Mouse (Mus musculus) megakaryocyte, embryonic 14.5 days (primary cell): ENCODE measurements around the gene Gm11437. TPM values are rescaled to one million over a fixed set of nuclear protein-coding genes. Genes with fewer than 3 reads are reported as not detected.

Experiments
- H3K27me3 ChIP-seq: replicated peaks from 2 replicates; pipeline ENCODE3; 2012; ENCODE audit warnings: inconsistent platforms
- H3K36me3 ChIP-seq: replicated peaks from 2 replicates; pipeline ENCODE3; 2012; ENCODE audit warnings: low read length, inconsistent platforms, mixed read lengths
- H3K4me1 ChIP-seq: 2 replicates; pipeline ENCODE4 v1.6.1; 2012; ENCODE audit warnings: inconsistent platforms
- H3K4me3 ChIP-seq: replicated peaks from 2 replicates; pipeline ENCODE3; 2012; ENCODE audit warnings: moderate library complexity, mild to moderate bottlenecking, inconsistent platforms
- H3K9me3 ChIP-seq: 2 replicates; pipeline ENCODE4 v1.6.1; 2012; ENCODE audit warnings: inconsistent platforms
- FLI1 ChIP-seq: IDR thresholded peaks from 2 replicates; pipeline ENCODE4 v1.6.1; 2012; ENCODE audit warnings: low read length, inconsistent platforms, mixed read lengths
- GATA1 ChIP-seq: IDR thresholded peaks from 3 replicates; pipeline ENCODE4 v1.6.1; 2012; ENCODE audit warnings: mixed read lengths, low read length, inconsistent platforms, borderline replicate concordance
- polyA plus RNA-seq: library from polyadenylated mRNA; stranded (reverse); fragments of >175 nt; gene quantifications from 2 replicates; pipeline ENCODE4 v1.2.3, GENCODE M21; 2012; ENCODE audit warnings: low replicate concordance; ENCODE audit not compliant: insufficient read depth

The Gm11437 gene
- polyA plus RNA-seq, 1 experiment, result not detected

DNA sequence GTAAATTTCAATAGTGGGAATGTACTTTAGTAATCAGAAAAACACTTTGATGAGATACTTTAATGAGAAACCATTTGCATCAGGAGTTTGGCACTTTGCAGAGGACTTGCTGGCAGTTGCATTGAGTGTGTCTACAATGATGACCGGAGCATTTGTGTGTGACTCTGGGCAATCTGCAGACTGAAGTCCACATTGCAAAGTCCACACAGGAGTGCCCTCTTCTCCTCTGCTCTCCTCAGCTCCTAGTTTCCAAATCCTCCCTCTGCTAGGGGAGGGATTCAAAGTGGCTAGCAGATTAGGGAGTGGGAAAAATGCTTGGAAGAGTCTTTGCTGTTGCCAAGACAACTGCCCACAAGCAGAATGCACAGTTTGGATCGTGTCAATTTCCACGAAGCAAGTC, 21.2 kb downstream of the Gm11437 start:
- H3K4me3 ChIP-seq, result no peak overlapping the region

DNA sequence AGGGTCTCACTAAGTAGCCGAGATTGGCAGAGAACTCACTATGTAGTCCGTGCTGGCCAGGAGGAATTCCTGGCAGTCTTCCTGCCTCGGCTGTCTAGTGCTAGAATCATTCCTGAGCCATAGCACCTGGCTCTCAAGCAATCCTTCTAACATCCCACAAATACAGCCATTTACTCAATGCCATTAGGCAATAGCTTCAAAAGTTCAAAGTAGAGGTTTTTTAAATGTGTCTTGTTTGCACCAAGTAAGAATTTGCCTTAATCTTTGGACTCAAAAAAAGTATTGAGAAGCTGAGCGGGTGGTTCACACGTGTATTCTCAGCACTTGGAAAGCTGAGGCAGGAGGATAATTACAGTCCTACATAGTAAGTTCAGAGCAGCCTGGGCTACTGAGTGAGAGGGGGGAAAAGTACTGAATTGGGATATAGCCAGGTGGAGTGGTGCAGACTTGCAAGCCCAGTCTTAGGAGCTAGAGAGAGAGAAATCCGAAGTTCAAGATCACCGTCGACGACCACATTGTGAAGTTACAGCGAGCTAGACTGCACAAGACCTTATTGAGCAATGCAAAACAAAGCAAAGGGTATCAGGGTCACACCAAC, 22.0 kb downstream of the Gm11437 start:
- Histone ChIP-seq H3K27me3 (peaks cover 29% of the 10 kb centered on the region), H3K9me3 (no peaks in the 10 kb centered on the region), H3K4me3 (no peak overlapping the region), H3K4me1 (no peaks in the 10 kb centered on the region), H3K36me3 (no peaks in the 10 kb centered on the region)
- TF ChIP-seq GATA1 (no peak), FLI1 (no peak)

More for the DNA sequence above, 21.2 kb downstream of the Gm11437 start:
- Histone ChIP-seq H3K4me1 (no peaks in the 10 kb centered on the region), H3K9me3 (no peaks in the 10 kb centered on the region), H3K36me3 (no peaks in the 10 kb centered on the region), H3K27me3 (peaks cover 29% of the 10 kb centered on the region)
- TF ChIP-seq FLI1, result no peak
- no peak for TF ChIP-seq GATA1

DNA sequence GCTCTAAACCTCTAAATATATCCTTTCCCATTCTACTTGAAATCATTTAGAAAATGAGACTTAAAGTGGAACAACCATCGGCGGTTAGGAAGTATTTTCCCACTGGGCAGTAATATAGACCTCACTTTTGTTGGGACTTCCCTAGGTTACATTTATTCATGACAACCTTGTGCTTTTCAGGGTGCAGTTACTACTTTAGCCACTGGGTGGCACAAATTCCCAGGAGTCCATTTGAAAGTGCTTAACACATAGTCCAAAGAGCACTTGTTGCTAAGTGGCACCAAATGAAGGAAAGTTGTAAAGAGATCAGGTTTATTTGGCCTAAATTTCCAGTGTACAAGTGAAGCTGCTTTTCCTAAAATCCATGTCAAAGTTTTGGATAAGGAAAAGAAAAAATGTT, 25.5 kb downstream of the Gm11437 start:
- TF ChIP-seq GATA1 (no peak), FLI1 (no peak)
- Histone ChIP-seq H3K27me3 (peaks cover 21% of the 10 kb centered on the region), H3K4me3 (no peak overlapping the region), H3K36me3 (no peaks in the 10 kb centered on the region), H3K4me1 (no peaks in the 10 kb centered on the region), H3K9me3 (no peaks in the 10 kb centered on the region)

DNA sequence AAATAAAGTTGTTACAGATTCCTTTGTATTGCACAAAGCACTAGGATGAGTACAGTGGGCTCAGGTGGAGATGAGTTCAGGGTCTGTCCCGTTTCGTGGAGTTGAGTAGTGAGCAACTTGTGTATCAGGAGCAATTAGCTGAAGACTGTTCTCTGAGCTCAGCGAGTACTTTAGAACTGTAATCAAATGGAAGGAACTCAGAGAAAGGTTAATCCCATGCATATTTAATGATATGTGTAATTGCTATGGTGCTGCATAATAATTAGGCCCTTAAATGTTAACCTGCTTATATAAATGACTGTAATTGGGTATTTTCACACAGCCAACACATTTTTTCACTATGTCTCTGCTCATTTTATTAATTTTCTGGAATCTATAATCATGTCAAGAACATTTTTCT, 30.8 kb downstream of the Gm11437 start:
- no peak for TF ChIP-seq FLI1
- TF ChIP-seq GATA1, result no peak
- Histone ChIP-seq H3K36me3 (no peaks in the 10 kb centered on the region), H3K4me3 (no peak overlapping the region), H3K9me3 (no peaks in the 10 kb centered on the region), H3K27me3 (peaks cover 14% of the 10 kb centered on the region), H3K4me1 (no peaks in the 10 kb centered on the region)

DNA sequence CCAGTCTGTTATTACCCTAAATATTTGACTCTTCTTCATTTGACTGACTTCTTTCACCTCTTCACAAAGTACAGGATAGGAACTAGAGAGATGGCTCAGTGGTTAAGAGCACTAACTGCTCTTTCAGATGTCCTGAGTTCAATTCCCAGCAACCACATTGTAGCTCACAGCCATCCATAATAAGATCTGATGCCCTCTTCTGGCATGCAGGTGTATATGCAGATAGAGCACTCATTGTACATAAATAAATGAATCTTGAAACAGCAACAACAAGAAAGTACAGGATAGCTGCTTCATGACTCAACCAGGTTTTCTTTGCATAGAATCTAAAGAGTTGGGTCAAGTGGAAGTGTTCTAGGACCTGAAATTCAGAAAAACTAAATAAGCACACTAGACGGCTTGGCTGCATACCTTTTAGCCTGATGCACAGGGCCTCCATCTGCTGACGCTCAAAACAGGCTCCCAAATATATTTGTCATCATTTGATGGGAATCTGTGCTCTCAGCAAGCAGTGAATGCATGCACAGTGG, 32.9 kb downstream of the Gm11437 start:
- Histone ChIP-seq H3K27me3 (peaks cover 15% of the 10 kb centered on the region), H3K4me3 (no peak overlapping the region), H3K36me3 (no peaks in the 10 kb centered on the region), H3K4me1 (peaks cover 7% of the 10 kb centered on the region), H3K9me3 (no peaks in the 10 kb centered on the region)
- TF ChIP-seq GATA1 (no peak), FLI1 (no peak)

DNA sequence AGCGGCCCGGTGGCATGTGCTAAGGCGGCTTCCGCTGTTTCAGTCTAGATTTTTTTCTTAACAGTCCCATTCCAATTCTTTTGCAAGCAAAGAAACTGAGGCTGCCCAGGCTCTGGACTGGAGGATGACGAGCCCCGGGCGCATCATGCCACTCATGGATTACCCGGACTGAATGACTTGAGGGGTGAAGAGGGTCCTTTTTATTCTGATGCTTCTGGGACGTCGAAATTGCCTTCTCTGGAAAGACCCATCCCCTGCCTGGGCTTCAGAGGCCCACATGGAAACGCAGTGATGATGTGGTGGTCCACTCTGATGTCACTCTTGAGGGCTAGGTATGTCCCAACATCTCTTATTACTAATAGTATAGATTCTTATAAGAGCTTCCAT, 37.5 kb downstream of the Gm11437 start:
- Histone ChIP-seq H3K27me3 (peaks cover 10% of the 10 kb centered on the region), H3K4me1 (peaks cover 24% of the 10 kb centered on the region), H3K4me3 (peak overlapping the region; percentile 92), H3K9me3 (no peaks in the 10 kb centered on the region), H3K36me3 (peaks cover 27% of the 10 kb centered on the region)
- TF ChIP-seq GATA1 (no peak), FLI1 (no peak)

DNA sequence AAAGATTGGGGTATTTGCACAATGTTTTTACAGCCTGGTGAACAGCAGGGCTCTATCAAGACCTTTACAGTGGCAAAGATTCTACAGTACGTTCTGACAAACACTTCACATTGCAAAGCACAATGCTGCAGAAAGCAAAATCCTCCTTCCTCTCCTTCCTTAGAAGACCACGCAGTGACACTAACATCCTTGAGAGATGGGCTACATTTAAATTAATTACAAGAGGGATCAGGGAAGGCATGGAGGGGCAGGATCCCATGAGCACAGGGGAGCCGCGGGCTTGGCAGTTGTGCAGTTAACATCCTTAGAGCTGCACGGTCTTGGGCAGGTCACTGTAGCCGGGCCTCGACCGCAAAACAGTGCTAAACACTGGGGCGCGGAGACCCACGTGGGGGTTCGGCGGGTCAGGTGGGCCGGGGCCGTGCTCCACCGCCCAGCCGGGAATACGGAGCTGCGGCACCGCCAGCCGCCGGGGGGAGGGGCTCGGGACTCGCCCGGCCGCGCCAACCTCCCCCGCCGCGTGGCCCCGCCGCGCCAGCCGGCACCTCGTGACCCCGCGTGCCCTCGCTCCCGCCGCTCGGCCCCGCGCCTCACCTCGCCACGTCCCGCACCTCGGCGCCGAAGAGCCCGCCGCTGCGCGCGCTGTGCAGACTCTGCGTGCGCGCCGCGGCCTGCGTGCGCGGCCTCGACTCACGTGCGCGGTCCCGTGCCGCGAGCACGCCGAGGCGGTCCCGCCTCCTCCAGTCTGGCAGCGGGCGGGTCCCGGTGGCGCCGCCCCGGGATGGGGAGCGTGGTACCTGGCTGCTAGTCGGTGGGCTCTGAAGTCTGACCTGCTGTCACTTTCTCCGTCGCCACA, 38.1 kb downstream of the Gm11437 start, which contains the start of the genes Tada2a and Acaca:
TSS of gene Tada2a (minus strand) at position 658 of the 856 bp plus-strand sequence.
TSS of gene Acaca (plus strand) at position 730 of the 856 bp plus-strand sequence.
- Histone ChIP-seq H3K27me3 (peaks cover 10% of the 10 kb centered on the region), H3K9me3 (no peaks in the 10 kb centered on the region), H3K4me3 (peak within 1 kb of the TSS; percentile 92), H3K4me1 (peaks cover 27% of the 10 kb centered on the region), H3K36me3 (peaks cover 33% of the 10 kb centered on the region)
- no peak for TF ChIP-seq FLI1
- TF ChIP-seq GATA1, result no peak

DNA sequence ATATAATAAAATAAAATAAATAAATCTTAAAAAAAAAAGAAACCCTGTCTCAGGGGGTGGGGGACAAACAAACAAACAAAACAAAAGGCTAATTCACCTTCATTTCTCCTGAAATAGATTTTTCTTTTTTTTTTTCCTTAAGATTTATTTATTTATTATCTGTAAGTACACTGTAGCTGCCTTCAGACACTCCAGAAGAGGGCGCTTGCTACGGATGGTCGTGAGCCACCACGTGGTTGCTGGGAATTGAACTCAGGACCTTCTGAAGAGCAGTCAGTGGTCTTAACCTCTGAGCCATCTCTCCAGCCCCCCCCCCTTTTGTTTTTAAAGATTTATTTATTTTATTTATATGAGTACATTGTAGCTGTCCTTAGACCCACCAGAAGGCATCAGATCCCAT, 39.3 kb downstream of the Gm11437 start:
- Histone ChIP-seq H3K4me1 (peaks cover 27% of the 10 kb centered on the region), H3K27me3 (peaks cover 10% of the 10 kb centered on the region), H3K9me3 (no peaks in the 10 kb centered on the region), H3K4me3 (no peak overlapping the region), H3K36me3 (peaks cover 45% of the 10 kb centered on the region)
- TF ChIP-seq FLI1 (no peak), GATA1 (no peak)

DNA sequence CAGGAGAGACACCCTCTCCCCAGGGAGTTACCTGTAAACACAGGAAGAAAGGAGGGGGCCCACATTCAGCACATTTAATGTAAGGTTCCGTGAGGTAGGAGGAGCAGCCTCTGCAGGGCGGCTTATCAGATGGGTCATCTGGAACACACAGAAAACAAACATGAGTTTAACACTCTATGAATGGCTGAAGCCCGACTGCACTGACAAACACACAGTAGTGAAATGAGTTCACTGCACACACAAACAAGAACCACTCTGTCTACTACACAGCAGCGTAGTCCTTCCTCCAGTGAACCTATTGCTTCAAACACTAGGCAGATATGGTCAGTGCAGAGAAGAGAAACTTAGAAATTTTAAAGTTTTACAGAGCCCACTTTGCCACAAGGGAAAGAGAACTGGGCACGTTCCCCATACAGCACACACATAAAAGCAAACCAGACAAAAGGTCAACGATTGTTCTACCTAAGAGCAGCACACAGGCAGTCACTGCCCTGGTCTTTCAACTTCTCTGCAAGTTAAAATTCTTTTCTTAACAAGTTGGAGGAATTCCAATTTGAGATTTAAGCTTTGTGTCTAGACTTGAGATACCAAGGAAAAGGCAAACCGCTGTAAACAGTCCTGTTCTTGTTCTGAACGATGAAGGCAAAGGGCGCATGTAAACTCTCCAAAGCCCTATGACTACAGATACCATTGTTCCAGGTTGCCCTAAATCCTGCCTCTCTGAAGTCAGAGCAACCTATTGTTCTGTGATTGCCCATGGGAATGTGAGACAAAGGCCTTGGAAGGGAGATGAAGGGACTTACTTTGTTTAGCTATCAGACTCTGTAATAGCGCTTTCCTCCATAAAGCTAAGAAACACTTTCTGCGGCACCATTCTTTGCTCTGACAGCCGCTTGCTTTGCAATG, 46.0 kb downstream of the Gm11437 start:
- peaks cover 99% of the 10 kb centered on the region for H3K36me3 ChIP-seq

More for the DNA sequence above, 46.0 kb downstream of the Gm11437 start:
- H3K27me3 ChIP-seq, result no peaks in the 10 kb centered on the region
- no peak for TF ChIP-seq GATA1
- no peak for TF ChIP-seq FLI1
- no peak overlapping the region for H3K4me3 ChIP-seq
- H3K9me3 ChIP-seq, result no peaks in the 10 kb centered on the region
- H3K4me1 ChIP-seq, result peaks cover 3% of the 10 kb centered on the region; the same call in 1 of the 2 replicates
